Mouse (Mus musculus) stomach, postnatal 0 days (tissue): Measurements from ENCODE around the gene Cd247.

Experiments used
- CTCF ChIP-seq: IDR thresholded peaks from 2 replicates; pipeline ENCODE4 v1.5.1; 2016; ENCODE audit warnings: antibody characterized with exemption, low read depth, mild to moderate bottlenecking, moderate library complexity
- EP300 ChIP-seq: optimal IDR thresholded peaks from 2 replicates; pipeline ENCODE3; 2016; ENCODE audit warnings: antibody characterized with exemption

- peak; percentile 91 for TF ChIP-seq CTCF
- no peak for TF ChIP-seq EP300
Observed at GRCm38 (mm10) chr1:165853729-165854420, 65.4 kb downstream of the Cd247 start.
